Mouse (Mus musculus) ES-E14 (cell line): ENCODE measurements around the gene Cabp1. TPM values are rescaled to one million over a fixed set of nuclear protein-coding genes. Genes with fewer than 3 reads are reported as not detected.

ENCODE experiments used
- DNase-seq: peaks from one replicate; pipeline ENCODE4 v3.0.0-alpha.2; 2013; ENCODE audit warnings: low read depth, low spot score
- H3K27ac ChIP-seq: 2 replicates; pipeline ENCODE4 v1.5.1; 2012; ENCODE audit warnings: low read depth, mild to moderate bottlenecking, low read length, moderate library complexity, mixed read lengths; ENCODE audit not compliant: poor library complexity, insufficient read depth, severe bottlenecking
- H3K36me3 ChIP-seq: 2 replicates; pipeline ENCODE4 v1.6.1; 2012; ENCODE audit warnings: mild to moderate bottlenecking, low read length, moderate library complexity, mixed read lengths; ENCODE audit not compliant: control insufficient read depth, poor library complexity, insufficient read depth, severe bottlenecking
- H3K4me1 ChIP-seq, 2 experiments: fragments of 150-350 bp in 1 of 2; sonication (generic) in 1 of 2; 2 replicates each; pipeline ENCODE4 v1.6.1; 2012; ENCODE audit warnings: low read length in 2 of 2, mild to moderate bottlenecking in 1 of 2, mixed read lengths in 1 of 2; ENCODE audit not compliant: control insufficient read depth in 2 of 2, insufficient read depth in 2 of 2, poor library complexity in 1 of 2
- H3K4me3 ChIP-seq, 2 experiments: fragments of 150-350 bp in 1 of 2; sonication (generic) in 1 of 2; 2 replicates each; pipeline ENCODE4 v1.5.1; 2012; ENCODE audit warnings: low read length in 2 of 2, low read depth in 1 of 2, mild to moderate bottlenecking in 1 of 2, mixed read lengths in 1 of 2; ENCODE audit not compliant: insufficient read depth in 1 of 2, poor library complexity in 1 of 2, severe bottlenecking in 1 of 2
- H3K9ac ChIP-seq: 2 replicates; pipeline ENCODE4 v1.6.1; 2012; ENCODE audit warnings: low read depth, mild to moderate bottlenecking, low read length, mixed read lengths; ENCODE audit not compliant: poor library complexity, insufficient read depth, severe bottlenecking
- H3K9me3 ChIP-seq: fragments of 150-350 bp; sonication (generic); 2 replicates; pipeline ENCODE4 v1.6.1; 2012; ENCODE audit warnings: low read depth, mild to moderate bottlenecking, low read length; ENCODE audit not compliant: control insufficient read depth, insufficient read depth
- CHD2 ChIP-seq: IDR thresholded peaks from 2 replicates; pipeline ENCODE4 v1.6.1; 2014; ENCODE audit warnings: mild to moderate bottlenecking, low read depth, low read length, inconsistent platforms
- HCFC1 ChIP-seq: IDR thresholded peaks from 2 replicates; pipeline ENCODE4 v1.6.1; 2012; ENCODE audit warnings: low read length, inconsistent platforms, borderline replicate concordance; ENCODE audit not compliant: insufficient read depth
- MAFK ChIP-seq: IDR thresholded peaks from 2 replicates; pipeline ENCODE4 v1.6.1; 2014; ENCODE audit warnings: mild to moderate bottlenecking, low read depth, low read length, inconsistent platforms; ENCODE audit not compliant: insufficient read depth
- ZC3H11A ChIP-seq: IDR thresholded peaks from 2 replicates; pipeline ENCODE4 v1.6.1; 2012; ENCODE audit warnings: low read depth, mild to moderate bottlenecking, inconsistent platforms, low read length, borderline replicate concordance
- ZNF384 ChIP-seq: IDR thresholded peaks from 2 replicates; pipeline ENCODE4 v1.6.1; 2012; ENCODE audit warnings: low read depth, low read length, inconsistent platforms
- in situ Hi-C, 2 experiments: fragments of 600-800 bp; cut with MboI; formaldehyde crosslinking; loops; one replicate each; pipeline ENCODE4 v1.15.1; 2025; ENCODE audit warnings: low sequenced_read_pairs in 2 of 2, inconsistent platforms in 1 of 2; ENCODE audit not compliant: unreplicated experiment in 2 of 2
- total RNA-seq: library from RNA; depleted of rRNA; stranded (reverse); fragments of 300-350 nt; gene quantifications from 2 replicates; pipeline ENCODE4 v1.2.3, GENCODE M21; 2012

The Cabp1 gene
- total RNA-seq, 1 experiment, result 14.9 TPM

GRCm38 (mm10) chr5:115235786-115236263 is 41.6 kb upstream of the Cabp1 start, which contains the start of gene Pop5:
Gene Pop5 (plus strand): TSS chr5:115235836.
- Histone ChIP-seq H3K4me3 (peak within 1 kb of the TSS; percentile 65 to 73), H3K4me1 (peaks cover 2 to 13% of the 10 kb centered on the region in 2 experiments; a peak in 3 of 4 replicates), H3K9me3 (no peaks in the 10 kb centered on the region), H3K9ac (peak within 1 kb of the TSS; percentile 60), H3K36me3 (peaks cover 11% of the 10 kb centered on the region), H3K27ac (no peak within 1 kb of the TSS)
- in situ Hi-C loops, result no loop called here
- TF ChIP-seq ZC3H11A (peak; percentile 68), ZNF384 (no peak), HCFC1 (peak; percentile 59; the same call in 1 of the 2 replicates)
- peak; percentile 86 for DNase-seq

GRCm38 (mm10) chr5:115235323-115235771 is 41.2 kb upstream of the Cabp1 start:
- TF ChIP-seq ZC3H11A, result no peak
- in situ Hi-C loops, result no loop called here
- no peak overlapping the region for H3K27ac ChIP-seq

GRCm38 (mm10) chr5:115234519-115234918 is 40.3 kb upstream of the Cabp1 start:
- in situ Hi-C loops, result no loop called here
- Histone ChIP-seq H3K9me3 (no peaks in the 10 kb centered on the region), H3K4me3 (no peak overlapping the region), H3K36me3 (no peaks in the 10 kb centered on the region), H3K27ac (no peak overlapping the region), H3K4me1 (peaks cover 2 to 15% of the 10 kb centered on the region in 2 experiments; a peak in 3 of 4 replicates), H3K9ac (no peak overlapping the region; the same call in 1 of the 2 replicates)
- no peak for DNase-seq
- no peak for TF ChIP-seq MAFK
- TF ChIP-seq CHD2, result no peak
- no peak for TF ChIP-seq ZNF384

More at GRCm38 (mm10) chr5:115235323-115235771, 41.2 kb upstream of the Cabp1 start:
- H3K4me1 ChIP-seq, result peaks cover 2 to 15% of the 10 kb centered on the region in 2 experiments; a peak in 3 of 4 replicates
- no peaks in the 10 kb centered on the region for H3K9me3 ChIP-seq
- H3K9ac ChIP-seq, result peak overlapping the region; percentile 60
- H3K4me3 ChIP-seq, result peak overlapping the region; percentile 65 to 73
- H3K36me3 ChIP-seq, result peaks cover 6% of the 10 kb centered on the region
- DNase-seq, result no peak

- Histone ChIP-seq H3K4me1 (peaks cover 2 to 15% of the 10 kb centered on the region in 2 experiments; a peak in 3 of 4 replicates), H3K9ac (no peak overlapping the region), H3K27ac (no peak overlapping the region), H3K36me3 (no peaks in the 10 kb centered on the region), H3K9me3 (no peaks in the 10 kb centered on the region), H3K4me3 (no peak overlapping the region)
- TF ChIP-seq CHD2 (no peak), ZNF384 (no peak), MAFK (no peak), HCFC1 (no peak), ZC3H11A (no peak)
- in situ Hi-C loops, result no loop called here
- DNase-seq, result no peak
These were observed 39.0 kb upstream of the Cabp1 start for GRCm38 (mm10) chr5:115233031-115233780.

- TF ChIP-seq ZC3H11A, result no peak
- peak overlapping the region; percentile 14; the same call in 1 of the 2 replicates for H3K9ac ChIP-seq
- in situ Hi-C loops, result no loop called here
These were observed 38.3 kb upstream of the Cabp1 start for GRCm38 (mm10) chr5:115232516-115232915.

More at GRCm38 (mm10) chr5:115232516-115232915, 38.3 kb upstream of the Cabp1 start:
- Histone ChIP-seq H3K36me3 (no peaks in the 10 kb centered on the region), H3K27ac (no peak overlapping the region), H3K9me3 (no peaks in the 10 kb centered on the region), H3K4me3 (no peak overlapping the region), H3K4me1 (peaks cover 2 to 15% of the 10 kb centered on the region in 2 experiments; a peak in 3 of 4 replicates)
- no peak for DNase-seq
